Mouse (Mus musculus) forebrain, embryonic 13.5 days (tissue): ENCODE measurements around the gene Nmrk2. TPM values are rescaled to one million over a fixed set of nuclear protein-coding genes. Genes with fewer than 3 reads are reported as not detected.
"Not testable (repeated sequence)": the region's sequence is repeated elsewhere in the genome, so short reads cannot be mapped to it uniquely, and the experiment has no call there.

Experiments used
- ATAC-seq: fragments of 200-750 bp; cut with Nextera tagmentation; 2 replicates; pipeline ENCODE4 v1.8.0; 2017
- H3K27ac ChIP-seq: fragments of 300-500 bp; sonication (generic); 2 replicates; pipeline ENCODE4 v1.5.1; 2015; ENCODE audit warnings: inconsistent platforms, mild to moderate bottlenecking, moderate library complexity
- H3K27me3 ChIP-seq: fragments of 300-500 bp; sonication (generic); 2 replicates; pipeline ENCODE4 v1.6.1; 2015; ENCODE audit warnings: mild to moderate bottlenecking, inconsistent platforms
- H3K36me3 ChIP-seq: fragments of 300-500 bp; sonication (generic); 2 replicates; pipeline ENCODE4 v1.6.1; 2015; ENCODE audit warnings: mild to moderate bottlenecking, inconsistent platforms; ENCODE audit not compliant: poor library complexity, severe bottlenecking
- H3K4me1 ChIP-seq: fragments of 300-500 bp; sonication (generic); 2 replicates; pipeline ENCODE4 v1.6.1; 2015; ENCODE audit warnings: inconsistent platforms
- H3K4me2 ChIP-seq: fragments of 300-500 bp; sonication (generic); 2 replicates; pipeline ENCODE4 v1.6.1; 2015; ENCODE audit warnings: inconsistent platforms, mild to moderate bottlenecking, moderate library complexity
- H3K4me3 ChIP-seq: fragments of 300-500 bp; sonication (generic); 2 replicates; pipeline ENCODE4 v1.5.1; 2015; ENCODE audit warnings: mild to moderate bottlenecking, inconsistent platforms
- H3K9ac ChIP-seq: fragments of 300-500 bp; sonication (generic); 2 replicates; pipeline ENCODE4 v1.6.1; 2015; ENCODE audit warnings: mild to moderate bottlenecking, inconsistent platforms
- H3K9me3 ChIP-seq: fragments of 300-500 bp; sonication (generic); replicated peaks from 2 replicates; pipeline ENCODE4 v1.6.1; 2016; ENCODE audit warnings: inconsistent platforms
- WGBS: fragments of 180-500 bp; shearing (Covaris S2); methylation state at CpG from one replicate; pipeline ENCODE4 v1.1.7; 2015; 5-methylcytosine and 5-hydroxymethylcytosine counted together
- polyA plus RNA-seq: library from polyadenylated mRNA; unstranded; fragments of >200 nt; fragmentation: Nextera tagmentation; extraction: Ambion mirVana; gene quantifications from 2 replicates; pipeline ENCODE4 v1.2.1, GENCODE M21; 2015

The Nmrk2 gene
- polyA plus RNA-seq, 1 experiment from 2014 or later: not detected

DNA sequence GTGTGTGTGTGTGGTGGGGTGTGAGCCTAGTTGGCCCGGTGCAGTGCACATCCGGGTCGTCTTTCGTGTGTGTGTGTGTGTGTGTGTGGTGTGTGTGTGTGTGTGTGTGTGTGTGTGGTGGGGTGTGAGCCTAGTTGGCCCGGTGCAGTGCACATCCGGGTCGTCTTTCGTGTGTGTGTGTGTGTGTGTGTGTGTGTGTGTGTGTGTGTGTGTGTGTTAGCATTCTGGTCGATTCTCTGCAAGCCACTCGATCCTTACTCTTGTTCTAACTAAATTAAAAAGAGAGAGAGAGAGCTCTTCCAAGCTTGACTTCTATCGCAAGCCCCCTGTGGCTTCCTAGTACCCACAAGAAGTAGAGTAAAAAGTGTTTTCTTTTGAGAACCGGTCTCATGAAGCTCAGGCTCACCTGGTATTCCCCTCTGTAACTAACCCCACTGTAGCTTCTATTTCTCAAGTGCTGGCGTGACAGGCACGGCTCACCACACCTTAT lies 32.4 kb downstream of the Nmrk2 start:
- H3K9me3 ChIP-seq, H3K4me2 ChIP-seq, ATAC-seq, H3K9ac ChIP-seq, H3K27ac ChIP-seq, H3K4me3 ChIP-seq, H3K27me3 ChIP-seq: not testable (repeated sequence)
- Histone ChIP-seq H3K4me1 (peaks cover 42% of the 10 kb centered on the region), H3K36me3 (peaks cover 10% of the 10 kb centered on the region; the same call in 1 of the 2 replicates)
- 48% methylated on average over 6 of the region's 14 CpGs for WGBS

DNA sequence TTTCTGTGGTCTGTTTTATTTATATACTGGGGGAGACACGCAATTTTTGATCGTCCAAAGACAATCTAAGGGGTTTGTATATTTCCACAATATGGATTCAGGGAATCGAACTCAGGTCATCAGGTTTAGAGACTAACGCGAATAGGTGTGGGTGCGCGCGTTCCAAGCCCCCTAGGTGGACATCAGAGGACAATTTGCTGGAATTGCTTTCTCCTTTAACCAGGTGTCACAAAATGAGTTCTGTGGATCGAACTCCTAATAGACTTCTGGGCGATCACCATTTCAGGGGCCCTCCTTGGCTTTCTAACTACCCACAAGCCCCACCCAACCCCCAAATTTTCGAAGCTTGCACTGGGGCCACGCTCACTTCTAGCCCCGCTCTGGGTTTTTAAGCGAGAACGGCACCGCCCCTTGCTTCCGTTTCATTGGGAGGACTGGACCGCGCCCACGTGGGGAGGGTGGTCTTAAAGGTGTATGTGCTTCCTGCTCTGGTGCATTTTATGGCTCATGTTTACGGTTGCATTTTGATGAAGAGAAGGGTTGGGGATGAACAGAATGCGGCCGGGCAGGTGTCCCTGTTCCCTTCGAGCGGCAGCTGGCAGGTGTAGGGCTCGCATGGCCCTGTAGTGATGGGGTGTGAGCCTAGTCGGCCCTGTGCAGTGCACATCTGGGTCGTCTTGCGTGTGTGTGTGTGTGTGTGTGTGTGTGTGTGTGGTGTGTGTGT lies 33.2 kb downstream of the Nmrk2 start:
- Histone ChIP-seq H3K4me2 (peak overlapping the region; percentile 90), H3K9ac (peak overlapping the region; percentile 64), H3K36me3 (peaks cover 15% of the 10 kb centered on the region), H3K4me3 (peak overlapping the region; percentile 67), H3K27me3 (no peaks in the 10 kb centered on the region), H3K4me1 (peaks cover 34% of the 10 kb centered on the region), H3K9me3 (no peaks in the 10 kb centered on the region), H3K27ac (peak overlapping the region; percentile 75)
- WGBS: 3% methylated on average over 29 of the region's 29 CpGs
- ATAC-seq: peak; percentile 46

- WGBS: 10% methylated on average over 5 of the region's 5 CpGs
- no peaks in the 10 kb centered on the region for H3K27me3 ChIP-seq
- H3K4me1 ChIP-seq: peaks cover 29% of the 10 kb centered on the region
- no peaks in the 10 kb centered on the region for H3K9me3 ChIP-seq
- peak overlapping the region; percentile 67 for H3K4me3 ChIP-seq
- peaks cover 21% of the 10 kb centered on the region for H3K36me3 ChIP-seq
- H3K4me2 ChIP-seq: peak overlapping the region; percentile 90
- peak overlapping the region; percentile 64 for H3K9ac ChIP-seq
- H3K27ac ChIP-seq: peak overlapping the region; percentile 75
- peak; percentile 70 for ATAC-seq
Measured at GRCm38 (mm10) chr10:81168087-81168431, 33.8 kb downstream of the Nmrk2 start.

DNA sequence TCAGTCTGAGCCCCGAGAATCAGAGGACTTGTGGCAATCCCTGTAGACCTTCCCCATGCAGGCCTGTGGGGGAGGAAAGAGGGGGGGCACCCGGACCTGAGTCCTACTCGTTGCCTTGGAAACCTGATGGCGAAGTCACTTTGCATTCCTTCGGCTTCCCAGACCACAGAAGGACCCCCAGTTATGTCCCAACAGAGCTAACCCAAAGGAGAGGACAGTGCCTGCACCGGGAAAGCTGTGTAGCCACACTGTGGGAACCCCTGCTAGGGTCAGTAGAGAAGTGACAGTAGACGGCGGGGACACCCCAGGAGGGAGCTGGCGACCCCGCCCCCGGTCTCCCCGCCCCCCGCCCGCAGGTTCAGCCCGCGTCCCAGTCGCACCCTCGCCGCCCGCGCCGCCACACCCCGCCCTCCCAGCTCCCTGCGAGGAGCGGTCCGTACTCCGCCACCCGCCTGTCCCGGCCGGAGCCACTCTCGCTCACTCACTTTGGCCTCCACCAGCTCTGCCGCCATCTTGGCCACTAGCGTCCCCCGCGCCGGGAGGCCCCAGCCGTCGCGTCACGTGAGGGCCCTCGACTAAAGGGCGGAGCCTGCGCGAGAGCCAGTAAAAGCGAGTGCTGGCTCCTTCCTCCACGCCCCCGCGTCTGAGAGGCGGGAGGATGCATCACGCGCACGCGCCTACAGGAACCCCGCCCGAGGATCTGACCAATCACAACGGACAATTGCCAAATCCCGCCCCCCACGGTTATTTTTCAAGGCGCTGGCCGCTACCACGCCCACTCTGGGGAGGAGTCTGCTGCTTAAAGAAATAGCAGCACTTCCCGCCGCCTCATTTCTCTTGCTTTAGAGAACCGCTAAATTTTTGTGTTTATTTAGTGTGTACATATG lies 34.4 kb downstream of the Nmrk2 start, which contains the start of gene Pias4:
Gene Pias4 (minus strand): TSS at position 724 of the 887 bp plus-strand sequence.
- H3K4me1 ChIP-seq: peaks cover 29% of the 10 kb centered on the region
- ATAC-seq: peak; percentile 89
- peak within 1 kb of the TSS; percentile 67 for H3K4me3 ChIP-seq
- H3K36me3 ChIP-seq: peaks cover 27% of the 10 kb centered on the region
- H3K27ac ChIP-seq: peak within 1 kb of the TSS; percentile 75
- 1% methylated on average over 48 of the region's 64 CpGs for WGBS
- H3K27me3 ChIP-seq: no peaks in the 10 kb centered on the region
- H3K9me3 ChIP-seq: no peaks in the 10 kb centered on the region
- peak within 1 kb of the TSS; percentile 78 for H3K9ac ChIP-seq
- H3K4me2 ChIP-seq: peak within 1 kb of the TSS; percentile 90

DNA sequence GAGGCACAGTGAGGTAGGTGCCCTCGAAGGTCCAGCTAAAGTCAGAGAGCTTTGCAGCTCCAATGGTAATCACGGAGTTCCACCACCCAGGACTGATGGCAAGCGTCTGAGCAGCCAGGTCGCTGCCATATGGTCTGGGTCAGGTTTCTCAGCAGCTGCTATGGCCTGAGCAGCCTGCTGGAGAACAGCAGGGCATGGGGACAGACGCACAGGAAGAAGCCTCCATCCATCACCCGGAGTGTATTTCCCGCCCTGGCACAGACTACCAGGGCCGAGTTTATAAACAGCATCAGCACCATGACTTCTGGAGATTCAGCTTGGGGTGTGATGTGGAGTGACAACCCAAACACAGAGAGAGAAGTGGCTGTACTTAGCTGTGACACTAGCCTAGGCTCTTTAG lies 36.7 kb downstream of the Nmrk2 start:
- Histone ChIP-seq H3K4me1 (peaks cover 29% of the 10 kb centered on the region), H3K27ac (no peak overlapping the region), H3K4me3 (no peak overlapping the region), H3K9me3 (no peaks in the 10 kb centered on the region), H3K36me3 (peaks cover 50% of the 10 kb centered on the region), H3K9ac (no peak overlapping the region), H3K4me2 (no peak overlapping the region), H3K27me3 (no peaks in the 10 kb centered on the region)
- ATAC-seq: no peak
- WGBS: 89% methylated on average over 8 of the region's 8 CpGs

- Histone ChIP-seq H3K4me2 (no peak overlapping the region), H3K9me3 (no peaks in the 10 kb centered on the region), H3K27ac (no peak overlapping the region), H3K4me1 (peaks cover 15% of the 10 kb centered on the region), H3K9ac (no peak overlapping the region), H3K27me3 (no peaks in the 10 kb centered on the region), H3K36me3 (peaks cover 76% of the 10 kb centered on the region), H3K4me3 (no peak overlapping the region)
- WGBS: 74% methylated on average over 2 of the region's 2 CpGs
- no peak for ATAC-seq
Measured at GRCm38 (mm10) chr10:81162318-81162652, 39.6 kb downstream of the Nmrk2 start.

- no peak overlapping the region for H3K4me3 ChIP-seq
- 90% methylated on average over 8 of the region's 8 CpGs for WGBS
- no peak overlapping the region for H3K9ac ChIP-seq
- H3K4me1 ChIP-seq: peaks cover 11% of the 10 kb centered on the region
- H3K36me3 ChIP-seq: peaks cover 81% of the 10 kb centered on the region
- no peak for ATAC-seq
- H3K27me3 ChIP-seq: no peaks in the 10 kb centered on the region
- H3K27ac ChIP-seq: no peak overlapping the region
- no peak overlapping the region for H3K4me2 ChIP-seq
- H3K9me3 ChIP-seq: no peaks in the 10 kb centered on the region
Measured at GRCm38 (mm10) chr10:81161602-81162317, 40.1 kb downstream of the Nmrk2 start.

GRCm38 (mm10) chr10:81154736-81155135 lies 47.1 kb downstream of the Nmrk2 start:
- Histone ChIP-seq H3K27me3 (no peaks in the 10 kb centered on the region), H3K9me3 (no peaks in the 10 kb centered on the region), H3K27ac (no peak overlapping the region), H3K4me3 (no peak overlapping the region), H3K4me1 (no peaks in the 10 kb centered on the region), H3K9ac (no peak overlapping the region), H3K36me3 (peaks cover 83% of the 10 kb centered on the region), H3K4me2 (no peak overlapping the region)
- no peak for ATAC-seq
- 87% methylated on average over 6 of the region's 6 CpGs for WGBS

DNA sequence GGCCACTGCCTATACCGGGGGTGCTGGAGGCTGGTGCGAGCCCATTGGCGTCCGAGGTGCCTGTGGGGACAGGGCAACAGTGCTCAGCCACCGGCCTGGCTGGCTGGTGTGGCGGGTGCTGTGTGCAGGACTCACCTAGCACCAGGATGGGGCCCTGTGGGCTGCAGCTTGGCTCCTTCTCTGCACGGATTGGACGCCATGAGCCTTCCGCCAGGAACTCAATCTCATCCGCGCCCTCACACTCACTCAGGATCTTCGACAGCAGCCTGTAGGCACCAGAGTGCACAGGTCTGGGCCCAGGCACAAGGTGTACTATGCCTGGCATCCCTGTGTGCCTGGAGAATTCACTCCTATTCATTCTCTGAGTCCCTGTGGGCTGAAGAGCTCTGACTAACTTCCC lies 47.5 kb downstream of the Nmrk2 start:
- peaks cover 86% of the 10 kb centered on the region for H3K36me3 ChIP-seq
- no peak overlapping the region for H3K9ac ChIP-seq
- no peaks in the 10 kb centered on the region for H3K27me3 ChIP-seq

GRCm38 (mm10) chr10:81152609-81153008 lies 49.2 kb downstream of the Nmrk2 start:
- H3K27ac ChIP-seq: no peak overlapping the region
- no peaks in the 10 kb centered on the region for H3K9me3 ChIP-seq
- H3K4me1 ChIP-seq: no peaks in the 10 kb centered on the region
- no peak overlapping the region for H3K4me3 ChIP-seq
- 82% methylated on average over 12 of the region's 12 CpGs for WGBS
- peaks cover 86% of the 10 kb centered on the region for H3K36me3 ChIP-seq
- no peaks in the 10 kb centered on the region for H3K27me3 ChIP-seq
- no peak overlapping the region for H3K4me2 ChIP-seq
- H3K9ac ChIP-seq: no peak overlapping the region
- no peak for ATAC-seq

More for the DNA sequence above, 47.5 kb downstream of the Nmrk2 start:
- H3K4me3 ChIP-seq: no peak overlapping the region
- no peak for ATAC-seq
- H3K27ac ChIP-seq: no peak overlapping the region
- H3K4me1 ChIP-seq: no peaks in the 10 kb centered on the region
- 95% methylated on average over 12 of the region's 12 CpGs for WGBS
- no peaks in the 10 kb centered on the region for H3K9me3 ChIP-seq
- H3K4me2 ChIP-seq: no peak overlapping the region

DNA sequence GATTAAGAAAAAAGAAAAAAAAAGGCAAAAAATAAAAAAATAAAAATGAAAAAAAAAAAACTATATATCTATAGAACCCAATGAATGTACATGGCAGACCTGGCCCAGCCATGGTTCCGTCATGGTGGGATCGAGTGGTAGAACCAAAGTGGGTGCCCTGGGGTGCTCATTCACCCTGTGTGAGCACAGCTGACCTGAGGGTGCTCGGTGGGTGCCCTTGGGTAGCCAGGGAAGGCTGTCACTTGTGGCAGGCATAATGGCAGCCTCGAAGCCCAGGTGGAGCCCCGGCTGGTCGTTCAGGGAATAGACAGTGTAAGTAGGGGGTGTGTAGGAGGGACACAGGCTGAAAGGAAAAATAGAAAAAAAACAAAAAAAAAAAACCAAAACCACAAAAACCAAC lies 50.6 kb downstream of the Nmrk2 start:
- no peaks in the 10 kb centered on the region for H3K4me1 ChIP-seq
- peaks cover 86% of the 10 kb centered on the region for H3K36me3 ChIP-seq
- no peaks in the 10 kb centered on the region for H3K9me3 ChIP-seq
- no peak overlapping the region for H3K4me2 ChIP-seq
- no peak overlapping the region for H3K4me3 ChIP-seq
- no peak overlapping the region for H3K27ac ChIP-seq
- no peaks in the 10 kb centered on the region for H3K27me3 ChIP-seq
- H3K9ac ChIP-seq: no peak overlapping the region
- ATAC-seq: no peak
- WGBS: 76% methylated on average over 6 of the region's 6 CpGs
